Mouse (Mus musculus) liver, embryonic 15.5 days (tissue): ENCODE data around the gene Csrnp1. TPM values are rescaled to one million over a fixed set of nuclear protein-coding genes. Genes with fewer than 3 reads are reported as not detected.

ENCODE experiments used
- polyA plus RNA-seq: library from polyadenylated mRNA; unstranded; fragments of >200 nt; fragmentation: Nextera tagmentation; extraction: Ambion mirVana; gene quantifications from 2 replicates; pipeline ENCODE4 v1.2.1, GENCODE M21; 2015

Gene Csrnp1
- polyA plus RNA-seq, 1 experiment from 2014 or later, result 2.0 TPM

Other genes starting within 250 kb of the Csrnp1 start
- gene Scn11a, start 159.2 kb downstream of the Csrnp1 start, polyA plus RNA-seq, result 0.02 TPM in 1 of 2 replicates, not detected in the other
- 21.2 and 21.4 TPM in 2 replicates for gene Wdr48, start 89.8 kb downstream of the Csrnp1 start, polyA plus RNA-seq
- 9.9 and 11.4 TPM in 2 replicates for gene Gorasp1, start 47.1 kb downstream of the Csrnp1 start, polyA plus RNA-seq
- gene Ttc21a, start 47.1 kb downstream of the Csrnp1 start, polyA plus RNA-seq, result 0.14 and 0.22 TPM in 2 replicates
- gene Xirp1, start 38.9 kb upstream of the Csrnp1 start, polyA plus RNA-seq, result 0.17 and 0.43 TPM in 2 replicates
- 2.7 and 3.5 TPM in 2 replicates for gene Cx3cr1, start 85.2 kb upstream of the Csrnp1 start, polyA plus RNA-seq
- 0.07 TPM in 1 of 2 replicates, not detected in the other for gene Ccr8, start 107.5 kb upstream of the Csrnp1 start, polyA plus RNA-seq
- 130 and 137 TPM in 2 replicates for gene Slc25a38, start 125.7 kb upstream of the Csrnp1 start, polyA plus RNA-seq
- gene Rpsa, start 143.0 kb upstream of the Csrnp1 start, polyA plus RNA-seq, result 830 and 871 TPM in 2 replicates
- not detected in 2 replicates for gene Mobp, start 165.0 kb upstream of the Csrnp1 start, polyA plus RNA-seq